Mouse (Mus musculus) intestine, embryonic 14.5 days (tissue): Measurements from ENCODE around the gene Efr3b. TPM values are rescaled to one million over a fixed set of nuclear protein-coding genes. Genes with fewer than 3 reads are reported as not detected.

Experiments used
- ATAC-seq: fragments of 200-750 bp; cut with Nextera tagmentation; replicated peaks from 2 replicates; pipeline ENCODE4 v1.8.0; 2017; ENCODE audit warnings: low read depth, moderate number of reproducible peaks, moderate TSS enrichment, moderate library complexity; ENCODE audit not compliant: low FRiP score, low TSS enrichment
- DNase-seq: peaks from one replicate; pipeline ENCODE4 v3.0.0-alpha.2; 2018; ENCODE audit warnings: low spot score
- H3K27ac ChIP-seq: fragments of 300-500 bp; sonication (generic); 2 replicates; pipeline ENCODE4 v1.5.1; 2014; ENCODE audit warnings: low read depth, mild to moderate bottlenecking, control low read depth
- H3K27me3 ChIP-seq: fragments of 300-500 bp; sonication (generic); replicated peaks from 2 replicates; pipeline ENCODE4 v1.6.1; 2014; ENCODE audit warnings: low read length, control low read depth; ENCODE audit not compliant: control insufficient read depth, insufficient read depth
- H3K36me3 ChIP-seq: fragments of 300-500 bp; sonication (generic); 2 replicates; pipeline ENCODE4 v1.6.1; 2014; ENCODE audit warnings: low read length, control low read depth; ENCODE audit not compliant: control insufficient read depth, insufficient read depth
- H3K4me1 ChIP-seq: fragments of 300-500 bp; sonication (generic); replicated peaks from 2 replicates; pipeline ENCODE4 v1.6.1; 2014; ENCODE audit warnings: low read length, control low read depth, mixed read lengths; ENCODE audit not compliant: control insufficient read depth, insufficient read depth
- H3K4me2 ChIP-seq: fragments of 300-500 bp; sonication (generic); 2 replicates; pipeline ENCODE4 v1.6.1; 2014; ENCODE audit warnings: low read length
- H3K4me3 ChIP-seq: fragments of 300-500 bp; sonication (generic); 2 replicates; pipeline ENCODE4 v1.5.1; 2014; ENCODE audit warnings: low read depth, low read length, control low read depth, mixed read lengths
- H3K9ac ChIP-seq: fragments of 300-500 bp; sonication (generic); 2 replicates; pipeline ENCODE4 v1.6.1; 2014; ENCODE audit warnings: mild to moderate bottlenecking, low read length
- H3K9me3 ChIP-seq: fragments of 300-500 bp; sonication (generic); 2 replicates; pipeline ENCODE4 v1.6.1; 2016; ENCODE audit warnings: low read length, control low read depth; ENCODE audit not compliant: control insufficient read depth
- WGBS: fragments of 180-500 bp; shearing (Covaris S2); extraction: QIAGEN DNeasy Blood & Tissue Kit; methylation state at CpG from one replicate; pipeline ENCODE4 v1.1.7; 2014; 5-methylcytosine and 5-hydroxymethylcytosine counted together
- polyA plus RNA-seq: library from polyadenylated mRNA; unstranded; fragments of >200 nt; fragmentation: Nextera tagmentation; extraction: Ambion mirVana; gene quantifications from 2 replicates; pipeline ENCODE4 v1.2.1, GENCODE M21; 2014

Efr3b gene
- polyA plus RNA-seq, 1 experiment from 2014 or later, result 3.2 TPM

DNA sequence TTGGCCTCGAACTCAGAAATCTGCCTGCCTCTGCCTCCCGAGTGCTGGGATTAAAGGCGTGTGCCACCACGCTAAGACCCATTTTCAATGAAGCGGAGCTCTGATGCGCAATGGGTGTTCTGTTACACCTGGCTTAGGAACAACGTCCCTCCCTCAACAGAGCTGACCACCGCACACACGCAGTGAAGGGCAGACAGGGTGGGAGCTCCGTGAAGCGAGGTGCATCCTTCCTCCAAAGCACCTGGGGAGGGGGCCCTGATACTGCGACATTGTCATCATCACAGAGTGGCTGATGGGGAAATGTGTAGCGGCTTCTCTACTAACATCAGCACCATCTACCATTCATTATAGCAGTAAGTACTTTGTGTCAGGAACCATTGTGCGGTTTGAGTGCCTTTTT lies 15.2 kb downstream of the Efr3b start:
- H3K27ac ChIP-seq, result no peak overlapping the region
- WGBS, result 94% methylated on average over 14 of the region's 14 CpGs
- H3K36me3 ChIP-seq, result no peaks in the 10 kb centered on the region
- no peak overlapping the region for H3K4me3 ChIP-seq
- DNase-seq (no peak), ATAC-seq (no peak)
- 0 out of 2 replicates have a peak, but pooled peaks cover 4% of the 10 kb centered on the region for H3K4me1 ChIP-seq
- no peak overlapping the region for H3K4me2 ChIP-seq
- H3K27me3 ChIP-seq, result no peaks in the 10 kb centered on the region
- no peak overlapping the region for H3K9ac ChIP-seq
- no peaks in the 10 kb centered on the region for H3K9me3 ChIP-seq

DNA sequence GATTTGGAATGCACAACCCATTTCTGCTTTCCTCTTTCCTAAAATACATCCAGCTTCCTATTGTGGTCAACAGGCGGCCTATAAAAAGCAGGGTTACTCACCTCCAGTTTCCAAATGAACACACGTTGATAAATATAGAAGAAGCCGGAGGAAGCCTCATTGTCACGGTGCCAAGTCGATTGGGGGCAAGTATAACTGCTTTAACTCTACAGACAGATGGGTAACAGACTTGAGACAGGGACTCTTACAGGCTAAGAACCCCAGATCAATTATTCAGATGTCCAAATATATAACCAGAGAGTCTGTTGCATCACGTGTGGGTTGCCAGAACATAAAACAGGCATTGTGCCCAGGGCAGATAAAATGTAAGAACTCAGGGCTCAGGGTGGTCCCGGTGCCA lies 15.9 kb downstream of the Efr3b start:
- WGBS, result 56% methylated on average over 7 of the region's 7 CpGs
- no peak overlapping the region for H3K9ac ChIP-seq
- H3K4me2 ChIP-seq, result no peak overlapping the region
- H3K27me3 ChIP-seq, result no peaks in the 10 kb centered on the region
- no peak for ATAC-seq
- no peak overlapping the region for H3K27ac ChIP-seq
- no peaks in the 10 kb centered on the region for H3K9me3 ChIP-seq
- 0 out of 2 replicates have a peak, but pooled peaks cover 4% of the 10 kb centered on the region for H3K4me1 ChIP-seq
- DNase-seq, result no peak
- H3K36me3 ChIP-seq, result no peaks in the 10 kb centered on the region
- no peak overlapping the region for H3K4me3 ChIP-seq

DNA sequence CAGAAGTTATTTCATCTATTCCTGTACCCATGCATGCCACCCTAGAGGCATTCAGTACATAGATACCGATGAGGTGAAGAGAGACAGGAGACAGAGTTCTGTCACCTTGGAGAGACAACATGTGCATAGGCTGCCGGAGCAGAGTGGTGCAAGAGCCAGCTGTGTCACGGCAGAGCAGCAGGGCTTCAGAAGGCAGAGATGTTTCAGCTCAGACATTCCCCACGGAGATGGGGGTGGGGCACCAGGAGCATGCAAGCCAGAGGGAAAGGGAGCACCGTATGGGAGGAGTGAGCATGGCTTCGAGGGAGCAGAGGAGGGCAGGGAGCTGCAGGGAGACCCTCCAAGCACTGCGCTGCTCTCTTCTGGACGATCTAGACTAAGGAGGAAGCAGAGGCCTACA lies 18.2 kb downstream of the Efr3b start:
- H3K4me3 ChIP-seq, result no peak overlapping the region
- DNase-seq, result no peak
- 45% methylated on average over 8 of the region's 8 CpGs for WGBS

DNA sequence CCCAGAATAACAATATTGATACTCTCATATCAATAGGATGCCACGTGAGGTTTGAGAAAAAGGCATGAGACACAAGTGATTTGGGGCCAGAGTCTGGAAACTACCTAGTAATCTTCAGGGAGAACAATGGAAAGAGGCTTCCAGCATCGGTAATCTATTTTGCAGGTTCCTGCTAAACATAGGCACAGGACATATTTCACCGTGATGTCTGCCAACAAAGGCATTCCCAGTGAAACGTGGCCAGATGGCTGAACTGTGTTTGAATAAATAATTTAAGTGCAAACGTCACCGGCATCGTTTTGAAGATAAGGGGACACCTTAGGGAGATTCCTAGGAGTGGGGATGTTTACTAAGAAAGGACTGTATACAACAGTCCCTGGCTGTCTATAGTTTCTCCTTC lies 22.4 kb downstream of the Efr3b start:
- H3K27ac ChIP-seq, result no peak overlapping the region
- H3K9ac ChIP-seq, result no peak overlapping the region
- no peak overlapping the region for H3K4me2 ChIP-seq
- ATAC-seq (no peak), DNase-seq (no peak)
- WGBS, result 46% methylated on average over 7 of the region's 7 CpGs
- H3K36me3 ChIP-seq, result no peaks in the 10 kb centered on the region
- no peaks in the 10 kb centered on the region for H3K27me3 ChIP-seq
- H3K9me3 ChIP-seq, result no peaks in the 10 kb centered on the region
- H3K4me1 ChIP-seq, result no peaks in the 10 kb centered on the region; the same call in 1 of the 2 replicates
- H3K4me3 ChIP-seq, result no peak overlapping the region

More for the DNA sequence above, 18.2 kb downstream of the Efr3b start:
- H3K27ac ChIP-seq, result no peak overlapping the region
- 0 out of 2 replicates have a peak, but pooled peaks cover 4% of the 10 kb centered on the region for H3K4me1 ChIP-seq
- H3K4me2 ChIP-seq, result no peak overlapping the region
- no peak for ATAC-seq
- H3K36me3 ChIP-seq, result no peaks in the 10 kb centered on the region
- no peaks in the 10 kb centered on the region for H3K9me3 ChIP-seq
- no peak overlapping the region for H3K9ac ChIP-seq
- H3K27me3 ChIP-seq, result no peaks in the 10 kb centered on the region

DNA sequence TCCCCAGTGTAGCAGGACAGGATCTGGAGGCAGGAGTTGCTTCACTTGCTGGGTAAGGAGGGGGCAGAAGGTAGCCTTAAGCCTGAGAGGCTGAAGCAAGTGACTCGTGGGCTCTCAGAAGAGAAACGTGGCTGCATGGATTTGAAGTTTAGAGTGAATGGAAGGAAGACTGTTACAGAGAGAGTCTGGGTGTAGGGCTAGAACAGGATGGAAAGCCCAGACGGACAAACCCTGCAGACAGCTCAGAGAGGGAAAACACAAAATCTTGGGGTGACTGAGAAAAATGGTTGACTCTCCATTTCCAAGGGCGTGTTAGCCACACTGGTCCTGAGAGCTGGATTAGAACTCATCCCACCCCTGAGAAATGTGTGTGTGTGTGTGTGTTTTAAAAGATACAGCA lies 23.0 kb downstream of the Efr3b start:
- Histone ChIP-seq H3K4me3 (no peak overlapping the region), H3K27me3 (no peaks in the 10 kb centered on the region), H3K9me3 (no peaks in the 10 kb centered on the region), H3K4me2 (no peak overlapping the region), H3K27ac (no peak overlapping the region), H3K36me3 (no peaks in the 10 kb centered on the region), H3K4me1 (no peaks in the 10 kb centered on the region; the same call in 1 of the 2 replicates), H3K9ac (no peak overlapping the region)
- WGBS, result 69% methylated on average over 4 of the region's 4 CpGs
- DNase-seq (no peak), ATAC-seq (no peak)

DNA sequence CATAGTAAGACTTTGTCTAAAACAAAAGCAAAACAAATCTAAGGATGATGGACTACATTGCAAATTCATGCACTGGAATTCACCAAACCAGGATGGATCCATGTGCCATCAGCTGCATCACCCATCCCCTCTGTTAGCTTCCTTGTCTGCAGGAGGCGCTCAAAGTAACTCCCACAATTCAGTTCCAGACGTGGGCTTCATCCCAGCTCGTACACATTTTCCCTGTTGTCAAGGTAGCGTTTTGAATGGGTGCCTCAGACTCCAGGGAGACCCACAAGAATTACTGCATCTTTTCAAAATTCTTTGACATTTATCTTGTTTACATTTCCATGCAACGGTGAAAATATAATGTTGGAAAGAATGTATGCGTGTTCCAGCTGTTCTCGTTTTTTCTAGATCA lies 23.5 kb downstream of the Efr3b start:
- ATAC-seq, result no peak
- 55% methylated on average over 7 of the region's 7 CpGs for WGBS
- Histone ChIP-seq H3K9ac (no peak overlapping the region), H3K27ac (no peak overlapping the region), H3K4me2 (no peak overlapping the region), H3K36me3 (no peaks in the 10 kb centered on the region), H3K4me3 (no peak overlapping the region), H3K9me3 (no peaks in the 10 kb centered on the region), H3K4me1 (no peaks in the 10 kb centered on the region; the same call in 1 of the 2 replicates), H3K27me3 (no peaks in the 10 kb centered on the region)
- DNase-seq, result no peak

DNA sequence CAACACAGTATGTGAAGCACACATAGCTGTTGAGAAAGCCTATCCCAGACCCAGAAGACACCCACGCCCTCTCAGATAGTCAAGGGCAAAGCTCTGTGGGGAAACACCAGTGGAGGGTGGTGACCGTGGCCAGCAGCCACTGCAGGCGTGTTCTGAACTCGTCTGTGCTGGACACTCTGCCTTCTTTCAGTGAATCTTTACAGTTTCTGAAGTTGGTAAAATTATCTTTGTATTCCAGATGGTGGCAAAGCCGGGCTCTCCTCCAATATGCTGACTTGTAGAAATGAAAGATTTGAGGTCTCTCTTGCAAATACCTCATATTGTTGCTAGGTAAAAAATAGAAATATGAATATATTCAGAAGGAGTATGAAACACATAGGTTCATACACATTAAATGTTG lies 27.0 kb downstream of the Efr3b start:
- Histone ChIP-seq H3K4me2 (no peak overlapping the region), H3K27me3 (no peaks in the 10 kb centered on the region), H3K36me3 (no peaks in the 10 kb centered on the region), H3K4me1 (peaks cover 13% of the 10 kb centered on the region), H3K27ac (no peak overlapping the region), H3K9me3 (no peaks in the 10 kb centered on the region), H3K4me3 (no peak overlapping the region), H3K9ac (no peak overlapping the region)
- DNase-seq, result no peak
- WGBS, result 90% methylated on average over 5 of the region's 5 CpGs
- no peak for ATAC-seq

DNA sequence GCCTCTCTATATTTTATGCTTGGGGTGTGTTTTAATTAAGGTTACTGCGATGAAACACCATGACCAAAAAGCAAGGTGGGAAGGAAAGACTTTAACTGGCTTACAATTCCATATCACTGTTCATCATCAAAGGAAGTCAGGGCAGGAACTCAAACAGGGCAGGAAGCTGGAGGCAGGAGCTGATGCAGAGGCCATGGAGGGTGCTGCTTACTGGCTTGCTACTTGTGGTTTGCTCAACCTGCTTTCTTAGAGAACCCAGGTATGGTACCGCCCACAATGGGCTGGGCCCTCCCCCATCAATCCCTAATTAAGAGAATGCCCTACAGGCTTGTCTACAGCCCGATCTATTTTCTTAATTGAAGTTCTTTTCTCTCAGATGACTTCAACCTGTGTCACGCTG lies 27.4 kb downstream of the Efr3b start:
- DNase-seq (no peak), ATAC-seq (no peak)
- Histone ChIP-seq H3K36me3 (no peaks in the 10 kb centered on the region), H3K27me3 (no peaks in the 10 kb centered on the region), H3K4me3 (no peak overlapping the region), H3K27ac (no peak overlapping the region), H3K9ac (no peak overlapping the region), H3K4me1 (peaks cover 13% of the 10 kb centered on the region), H3K9me3 (no peaks in the 10 kb centered on the region), H3K4me2 (no peak overlapping the region)
- WGBS, result 75% methylated on average over 4 of the region's 4 CpGs

DNA sequence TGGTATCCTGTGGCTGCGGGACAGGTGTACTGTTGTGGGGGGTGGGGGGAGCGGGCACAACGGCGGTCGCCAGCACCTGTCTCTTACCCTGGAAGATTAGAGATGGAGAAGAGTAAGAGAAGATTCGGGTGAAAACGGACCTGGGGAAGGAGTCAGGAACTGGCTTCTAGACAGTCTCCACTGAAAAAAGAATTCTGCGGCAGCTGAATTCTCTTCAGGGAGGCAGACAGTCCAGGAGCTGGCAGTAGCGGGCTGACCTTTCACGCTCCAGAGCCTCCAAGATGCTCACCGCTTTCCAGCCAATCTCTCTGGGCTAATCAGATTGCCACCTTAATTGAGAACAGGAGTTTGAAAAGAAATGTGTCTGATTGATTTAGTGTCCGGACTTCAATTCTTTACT lies 30.0 kb downstream of the Efr3b start:
- H3K4me1 ChIP-seq, result peaks cover 13% of the 10 kb centered on the region
- H3K9ac ChIP-seq, result no peak overlapping the region
- H3K27ac ChIP-seq, result no peak overlapping the region
- H3K9me3 ChIP-seq, result no peaks in the 10 kb centered on the region
- 76% methylated on average over 12 of the region's 12 CpGs for WGBS
- no peaks in the 10 kb centered on the region for H3K36me3 ChIP-seq
- H3K4me3 ChIP-seq, result no peak overlapping the region
- H3K4me2 ChIP-seq, result no peak overlapping the region
- H3K27me3 ChIP-seq, result no peaks in the 10 kb centered on the region
- DNase-seq (no peak), ATAC-seq (no peak)
